Mouse (Mus musculus): ENCODE results near the gene Ccdc122. TPM values are rescaled to one million over a fixed set of nuclear protein-coding genes. Genes with fewer than 3 reads are reported as not detected.

Ccdc122 gene
- polyA plus RNA-seq, 1 experiment from 2014 or later, result 0.95 TPM

DNA sequence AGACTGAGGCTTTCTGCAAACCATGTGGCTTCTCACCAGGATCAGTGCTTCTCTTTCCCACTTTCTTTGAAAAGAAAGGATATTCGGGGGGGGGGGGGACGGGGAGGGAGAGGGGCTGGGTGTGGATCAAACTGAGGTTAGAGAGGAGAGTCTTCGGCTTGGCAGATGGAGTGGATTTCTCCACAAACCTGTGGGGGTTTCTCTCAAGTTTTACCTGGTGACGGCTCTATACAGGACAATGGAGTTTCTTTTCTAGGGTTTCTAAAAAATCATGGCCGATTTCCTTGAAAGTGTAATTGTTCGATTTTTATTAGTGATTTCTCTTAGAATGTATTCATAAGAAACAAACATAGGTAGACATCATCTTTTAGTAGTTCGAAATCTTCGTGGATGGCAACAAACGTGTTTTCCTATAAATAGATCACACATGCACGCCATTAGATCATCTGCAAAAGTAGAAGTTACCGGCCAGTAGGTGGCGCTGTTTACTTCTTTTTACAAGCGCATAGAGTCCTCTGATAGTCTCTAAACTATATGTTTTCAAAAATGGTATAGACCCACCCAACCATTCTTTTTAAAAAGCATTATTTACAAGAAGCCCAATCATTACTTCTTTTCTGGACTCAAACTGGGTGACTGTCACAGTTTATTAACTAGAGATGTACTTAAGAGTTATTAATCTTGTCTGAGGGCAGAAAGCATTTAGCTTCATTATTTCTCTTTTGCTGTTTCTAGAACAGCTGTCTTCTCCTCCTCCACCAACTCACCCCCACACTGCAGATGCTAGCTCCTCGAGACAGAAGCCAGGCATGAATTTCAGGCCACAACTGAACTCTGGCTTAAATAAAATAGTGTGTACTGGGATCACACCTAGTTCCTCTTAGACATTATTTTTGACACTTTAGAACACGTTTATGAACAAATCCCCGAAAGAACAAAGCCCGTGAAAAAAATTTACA is 105.0 kb downstream of the Ccdc122 start:
- H3K4me1 ChIP-seq (replicated peaks), result peaks cover 5% of the 10 kb centered on the region; the same call in 1 of the 2 replicates
- H3K27me3 ChIP-seq (ENCODE audit: insufficient read depth, poor library complexity, severe bottlenecking), result peaks cover 6% of the 10 kb centered on the region; the same call in 1 of the 2 replicates
- H3K36me3 ChIP-seq, result no peaks in the 10 kb centered on the region
- 38% methylated on average over 17 of the region's 17 CpGs for whole genome bisulfite sequencing
- DNase-seq (ENCODE audit: low spot score), result peak; percentile 76
- no peaks in the 10 kb centered on the region for H3K9me3 ChIP-seq
- H3K4me3 ChIP-seq, result no peak overlapping the region
- H3K27ac ChIP-seq, result no peak overlapping the region

DNA sequence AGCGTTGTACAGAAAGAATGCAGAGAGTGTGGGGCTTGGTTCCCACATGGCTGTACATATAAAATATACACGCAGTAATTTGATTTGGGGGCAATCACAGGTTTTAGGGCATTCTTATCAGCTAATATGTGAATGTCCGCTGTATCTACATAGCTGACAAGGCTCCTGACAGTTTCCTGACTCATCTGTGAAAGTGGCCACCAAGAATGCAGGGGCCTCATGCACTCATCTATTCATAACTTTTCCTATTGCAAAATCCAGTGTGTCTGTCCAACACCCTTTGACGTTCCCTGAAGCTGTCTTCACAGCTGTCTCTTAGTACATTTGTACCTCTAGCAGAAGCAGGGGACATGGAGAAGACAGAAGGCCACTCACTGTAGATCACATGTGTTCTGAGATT is 108.5 kb downstream of the Ccdc122 start:
- H3K4me3 ChIP-seq, result no peak overlapping the region
- H3K27ac ChIP-seq, result no peak overlapping the region
- no peaks in the 10 kb centered on the region for H3K9me3 ChIP-seq
- DNase-seq (ENCODE audit: low spot score), result no peak
- H3K4me1 ChIP-seq (replicated peaks), result no peaks in the 10 kb centered on the region; the same call in 1 of the 2 replicates
- H3K27me3 ChIP-seq (ENCODE audit: insufficient read depth, poor library complexity, severe bottlenecking), result peaks cover 6% of the 10 kb centered on the region; the same call in 1 of the 2 replicates
- no peaks in the 10 kb centered on the region for H3K36me3 ChIP-seq
- 90% methylated on average over 4 of the region's 4 CpGs for WGBS

DNA sequence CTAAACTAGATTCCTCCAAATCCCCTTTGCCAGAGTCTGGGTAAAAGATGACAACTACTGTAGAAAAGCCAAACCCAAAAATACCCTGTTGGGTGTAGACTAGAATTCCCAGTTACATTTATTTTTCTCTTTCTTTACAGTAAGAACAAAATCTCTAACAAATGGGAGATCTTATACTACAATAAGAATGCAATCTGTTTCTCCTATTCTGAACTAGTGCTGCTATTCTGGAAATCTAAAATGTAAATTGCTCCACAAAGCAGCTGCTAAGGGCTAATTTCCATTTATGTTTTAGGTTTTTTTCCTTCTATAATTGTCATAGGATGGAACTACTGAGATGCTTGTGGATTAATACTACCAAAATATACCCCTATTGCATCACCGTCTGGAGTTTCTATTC is 111.1 kb downstream of the Ccdc122 start:
- H3K27me3 ChIP-seq (ENCODE audit: insufficient read depth, poor library complexity, severe bottlenecking), result no peaks in the 10 kb centered on the region
- no peaks in the 10 kb centered on the region; the same call in 1 of the 2 replicates for H3K4me1 ChIP-seq (replicated peaks)
- WGBS, result 97% methylated on average over 1 of the region's 1 CpGs
- H3K9me3 ChIP-seq, result no peaks in the 10 kb centered on the region
- H3K27ac ChIP-seq, result no peak overlapping the region
- DNase-seq (ENCODE audit: low spot score), result no peak
- no peak overlapping the region for H3K4me3 ChIP-seq
- no peaks in the 10 kb centered on the region for H3K36me3 ChIP-seq

DNA sequence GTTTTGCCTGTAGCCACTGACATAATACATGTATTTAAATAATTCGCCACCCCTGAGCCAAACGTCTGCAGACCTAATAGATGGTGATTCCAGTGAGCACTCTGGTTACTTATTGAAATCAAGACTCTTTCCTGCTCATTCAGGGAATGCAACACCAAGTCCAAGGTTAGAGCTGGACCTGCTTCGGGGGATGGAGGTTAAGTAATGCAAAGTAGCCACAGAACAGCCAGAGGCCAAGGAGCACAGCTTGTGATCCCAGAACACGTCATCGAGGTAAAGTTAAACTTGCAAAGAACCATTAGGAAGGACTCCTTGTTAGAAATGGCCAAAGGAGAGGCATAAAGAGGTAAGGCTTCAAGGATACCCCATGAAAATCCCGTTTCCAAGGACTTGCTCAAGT is 114.0 kb downstream of the Ccdc122 start:
- 81% methylated on average over 6 of the region's 6 CpGs for WGBS

DNA sequence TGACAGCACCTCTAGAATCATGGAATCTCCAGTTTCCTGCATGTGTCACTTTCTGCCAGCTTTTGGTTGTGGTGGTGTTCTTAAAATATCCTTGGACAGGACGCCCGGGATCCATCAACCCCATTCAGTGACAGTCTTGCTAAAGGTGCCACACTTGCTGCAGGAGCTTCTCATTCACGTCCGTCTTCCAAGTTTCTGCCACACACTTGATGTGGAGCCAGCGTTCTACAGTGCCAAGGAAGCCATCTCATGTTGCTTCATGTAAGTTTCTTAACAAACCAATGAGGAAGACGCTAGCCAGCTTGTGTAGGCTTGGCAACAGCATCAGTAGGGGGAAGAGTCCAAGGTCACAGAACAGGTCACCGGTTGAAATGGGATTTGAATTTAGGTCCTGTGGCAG is 114.9 kb downstream of the Ccdc122 start:
- Histone ChIP-seq H3K4me1 (replicated peaks) (peaks cover 11% of the 10 kb centered on the region), H3K36me3 (no peaks in the 10 kb centered on the region), H3K27me3 (ENCODE audit: insufficient read depth, poor library complexity, severe bottlenecking) (peaks cover 18% of the 10 kb centered on the region), H3K9me3 (no peaks in the 10 kb centered on the region), H3K27ac (no peak overlapping the region), H3K4me3 (no peak overlapping the region)
- WGBS, result 91% methylated on average over 7 of the region's 7 CpGs
- DNase-seq (ENCODE audit: low spot score), result no peak

More for the DNA sequence above, 114.0 kb downstream of the Ccdc122 start:
- Histone ChIP-seq H3K36me3 (no peaks in the 10 kb centered on the region), H3K27ac (no peak overlapping the region), H3K27me3 (ENCODE audit: insufficient read depth, poor library complexity, severe bottlenecking) (peaks cover 14% of the 10 kb centered on the region), H3K4me1 (replicated peaks) (peaks cover 2% of the 10 kb centered on the region; the same call in 1 of the 2 replicates), H3K4me3 (no peak overlapping the region), H3K9me3 (no peaks in the 10 kb centered on the region)
- DNase-seq (ENCODE audit: low spot score), result no peak

DNA sequence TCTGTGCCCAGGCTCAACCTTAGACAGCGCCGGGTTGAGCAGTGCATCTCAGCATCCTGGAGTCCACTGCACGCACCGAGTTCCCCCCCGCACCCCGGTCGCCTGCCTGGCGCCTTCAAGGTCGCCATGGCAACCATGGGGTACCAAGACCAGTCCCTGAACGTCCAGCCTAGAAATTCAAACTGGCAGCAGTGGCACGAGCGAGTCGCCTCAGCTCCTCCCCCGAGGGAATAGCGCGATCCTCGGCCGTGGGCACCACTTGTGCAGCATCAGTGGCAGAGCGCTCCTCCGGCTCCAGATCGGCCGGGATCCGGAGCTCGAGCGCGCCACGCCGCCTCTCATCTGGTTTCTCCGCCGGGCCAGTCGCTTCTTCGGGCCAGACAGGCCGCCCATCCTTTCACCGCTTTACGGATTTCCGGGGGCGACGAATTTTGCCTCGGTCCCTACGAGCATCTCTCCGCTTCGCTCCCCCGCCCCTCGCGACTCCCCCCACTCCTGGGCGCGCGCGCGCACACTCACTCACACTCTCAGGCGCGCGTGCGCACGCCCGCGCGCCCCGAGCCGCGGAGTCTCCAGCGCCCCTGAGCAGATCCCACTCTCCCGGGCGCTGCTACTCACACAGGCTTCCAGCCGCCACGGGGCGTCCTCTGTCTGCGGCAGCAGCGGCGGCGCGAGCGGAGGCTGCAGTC is 119.8 kb downstream of the Ccdc122 start, which contains the start of gene Enox1:
Gene Enox1, plus strand, starts transcription at position 542 of the 689 bp plus-strand sequence.
- no peaks in the 10 kb centered on the region for H3K9me3 ChIP-seq
- H3K4me3 ChIP-seq, result peak within 1 kb of the TSS; percentile 93
- peaks cover 18% of the 10 kb centered on the region for H3K27me3 ChIP-seq (ENCODE audit: insufficient read depth, poor library complexity, severe bottlenecking)
- DNase-seq (ENCODE audit: low spot score), result peak; percentile 89
- under 1% methylated on average over 73 of the region's 73 CpGs for WGBS
- H3K36me3 ChIP-seq, result no peaks in the 10 kb centered on the region
- peak within 1 kb of the TSS; percentile 93 for H3K27ac ChIP-seq
- peaks cover 33% of the 10 kb centered on the region for H3K4me1 ChIP-seq (replicated peaks)

DNA sequence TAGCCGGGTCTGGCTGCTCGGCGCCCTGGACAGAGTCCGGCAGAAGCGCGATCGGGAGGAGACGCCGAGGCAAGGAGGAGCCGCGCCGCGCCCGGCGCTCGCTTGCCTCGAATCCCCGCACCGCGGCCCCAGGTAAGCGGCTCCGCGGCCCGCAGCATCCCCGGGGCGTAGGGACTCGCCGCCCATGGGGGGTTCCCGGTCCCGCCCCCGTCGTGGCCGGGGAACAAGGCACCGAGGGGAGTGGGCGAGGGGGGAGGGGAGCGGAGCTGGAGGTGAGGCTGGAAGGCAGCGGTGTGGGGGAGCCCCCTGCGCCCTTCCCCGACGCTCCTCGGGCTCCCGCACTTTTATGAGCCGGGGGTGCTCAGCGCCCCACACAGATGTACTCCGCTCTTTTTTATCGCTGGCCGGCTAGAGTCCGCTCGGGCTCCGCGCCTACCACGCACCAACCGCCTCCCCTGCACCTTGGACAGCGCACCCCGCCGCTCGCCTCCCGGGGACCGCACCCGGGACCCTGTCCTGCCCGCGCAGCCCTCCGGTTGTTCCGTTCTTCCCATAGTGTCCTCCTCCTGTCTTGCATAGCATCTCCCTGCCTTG is 120.4 kb downstream of the Ccdc122 start:
- Histone ChIP-seq H3K27ac (peak overlapping the region; percentile 93), H3K4me3 (peak overlapping the region; percentile 93), H3K9me3 (no peaks in the 10 kb centered on the region), H3K4me1 (replicated peaks) (peaks cover 33% of the 10 kb centered on the region), H3K27me3 (ENCODE audit: insufficient read depth, poor library complexity, severe bottlenecking) (peaks cover 18% of the 10 kb centered on the region), H3K36me3 (no peaks in the 10 kb centered on the region)
- DNase-seq (ENCODE audit: low spot score), result no peak
- under 1% methylated on average over 64 of the region's 64 CpGs for WGBS

DNA sequence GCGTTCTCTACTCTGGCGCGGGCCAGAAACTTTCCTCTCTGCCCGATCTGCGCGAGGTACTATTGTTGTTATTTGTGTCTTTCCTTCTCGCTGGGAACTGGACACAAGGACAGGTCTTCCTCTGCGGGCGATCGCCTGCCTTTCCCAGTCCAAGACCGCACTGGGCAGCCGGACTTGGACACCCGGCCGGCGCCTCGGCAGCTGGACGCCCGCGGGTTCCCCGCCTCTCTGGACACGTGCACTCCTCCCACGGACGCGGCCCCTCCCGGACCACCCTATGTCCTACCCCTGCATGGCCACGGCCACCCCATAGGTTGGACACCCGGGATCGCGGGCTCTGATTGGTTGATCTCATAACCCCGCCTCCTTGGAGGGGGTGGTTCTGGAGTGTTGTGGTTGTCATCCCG is 120.9 kb downstream of the Ccdc122 start:
- peak; percentile 79 for DNase-seq (ENCODE audit: low spot score)
- Histone ChIP-seq H3K27me3 (ENCODE audit: insufficient read depth, poor library complexity, severe bottlenecking) (peaks cover 18% of the 10 kb centered on the region), H3K4me1 (replicated peaks) (peaks cover 33% of the 10 kb centered on the region)

DNA sequence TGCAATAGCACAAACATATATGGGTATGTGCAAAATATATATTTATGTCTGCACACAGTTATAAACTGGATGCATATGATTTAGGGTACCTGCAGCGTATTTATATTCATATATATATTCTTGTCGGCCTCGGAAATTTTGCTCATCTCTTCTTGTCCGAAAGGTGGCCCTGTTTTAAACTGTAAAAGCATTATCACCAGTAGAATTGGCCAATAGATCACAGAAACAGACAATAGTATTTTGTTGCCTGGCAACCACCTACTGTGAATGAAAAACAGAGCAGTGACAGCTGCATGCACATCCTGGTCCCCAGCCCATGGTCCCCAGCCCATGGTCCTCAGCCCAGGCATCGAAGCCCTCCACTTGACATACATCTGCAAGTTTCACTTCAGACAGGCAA is 122.8 kb downstream of the Ccdc122 start:
- DNase-seq (ENCODE audit: low spot score), result no peak
- Histone ChIP-seq H3K9me3 (no peaks in the 10 kb centered on the region), H3K4me1 (replicated peaks) (peaks cover 33% of the 10 kb centered on the region), H3K36me3 (no peaks in the 10 kb centered on the region), H3K4me3 (no peak overlapping the region), H3K27ac (no peak overlapping the region), H3K27me3 (ENCODE audit: insufficient read depth, poor library complexity, severe bottlenecking) (peaks cover 15% of the 10 kb centered on the region)
- 81% methylated on average over 5 of the region's 5 CpGs for WGBS

More for the DNA sequence above, 120.9 kb downstream of the Ccdc122 start:
- no peaks in the 10 kb centered on the region for H3K9me3 ChIP-seq
- peak overlapping the region; percentile 93 for H3K4me3 ChIP-seq
- no peaks in the 10 kb centered on the region for H3K36me3 ChIP-seq
- WGBS, result under 1% methylated on average over 31 of the region's 31 CpGs
- H3K27ac ChIP-seq, result peak overlapping the region; percentile 93

Other genes with a start within 250 kb of the Ccdc122 start
- gene Lacc1, start 132 bp downstream of the Ccdc122 start, polyA plus RNA-seq (2016; fragmentation: Nextera tagmentation; extraction: Ambion mirVana), result 4.3 and 5.3 TPM in 2 replicates
- gene Enox1, start 120.0 kb downstream of the Ccdc122 start, polyA plus RNA-seq (2016; fragmentation: Nextera tagmentation; extraction: Ambion mirVana), result 10.4 and 17.6 TPM in 2 replicates

Measured in hindbrain, embryonic 10.5 days (tissue).